Mouse (Mus musculus) gastrocnemius, postnatal 10 days (tissue): ENCODE data around the gene S100pbp. TPM values are rescaled to one million over a fixed set of nuclear protein-coding genes. Genes with fewer than 3 reads are reported as not detected.

Source experiments
- DNase-seq: peaks from one replicate; pipeline ENCODE4 v3.0.0; 2021; ENCODE audit warnings: mixed read lengths
- total RNA-seq, 2 experiments: library from RNA; stranded (reverse); gene quantifications; 2 replicates each; pipeline ENCODE4 v1.2.3; 2021

The S100pbp gene
- total RNA-seq, 2 experiments from 2014 or later, result 8.3 to 13.3 TPM

DNA sequence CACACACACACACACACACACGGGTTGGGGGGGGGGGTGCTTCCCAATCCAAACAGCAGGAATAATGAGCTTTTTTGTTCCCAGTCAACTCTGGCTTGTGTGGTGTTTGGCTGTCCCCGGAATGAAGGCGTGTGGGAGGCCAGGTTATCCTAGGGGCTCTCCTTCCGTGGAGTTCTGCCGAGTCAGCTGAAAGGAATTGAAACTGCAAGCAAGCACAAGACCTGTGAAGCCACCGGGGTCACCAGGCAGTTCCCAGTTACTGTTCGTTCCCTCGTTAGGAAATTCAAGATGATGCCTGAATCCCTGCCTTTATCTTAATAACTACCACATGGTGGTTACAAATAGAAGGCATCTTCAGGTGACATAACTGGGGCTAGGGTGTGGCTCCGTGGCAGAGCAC, 60.1 kb downstream of the S100pbp start:
- DNase-seq, result no peak

DNA sequence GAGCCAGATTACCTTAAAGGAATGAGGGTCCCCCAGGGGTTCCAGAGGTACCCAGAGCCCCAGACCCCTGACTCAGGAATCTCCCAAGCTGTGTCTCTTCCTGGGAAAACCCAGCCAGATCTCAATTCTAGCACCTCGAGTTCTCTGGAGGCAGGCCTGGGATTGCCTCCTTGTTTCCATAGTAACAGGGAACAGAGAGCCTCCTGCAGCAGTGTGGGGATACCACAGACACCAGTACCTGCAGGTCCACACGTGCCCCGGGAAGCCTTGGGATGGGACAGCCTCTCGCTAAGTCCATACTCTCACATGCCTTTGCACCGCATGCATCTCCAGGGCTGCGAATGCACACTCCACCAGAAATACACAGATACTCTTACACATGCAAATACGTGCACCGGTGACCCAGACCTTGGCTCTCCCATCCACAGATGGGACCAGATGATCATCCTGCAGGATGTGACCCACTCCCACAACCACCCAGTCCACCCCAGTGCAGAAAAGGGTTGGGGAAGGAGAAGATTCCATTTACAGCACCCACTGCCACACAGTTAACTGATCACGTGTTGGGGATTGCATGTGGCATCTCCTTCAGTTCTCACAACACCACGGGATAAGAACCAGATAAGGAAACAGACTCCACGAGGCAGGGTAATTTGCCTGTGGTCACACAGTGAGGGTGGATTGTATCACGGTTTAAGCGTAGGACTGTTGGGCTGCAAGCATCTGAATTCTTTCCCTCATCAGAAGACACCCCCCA, 60.8 kb downstream of the S100pbp start:
- DNase-seq, result no peak

DNA sequence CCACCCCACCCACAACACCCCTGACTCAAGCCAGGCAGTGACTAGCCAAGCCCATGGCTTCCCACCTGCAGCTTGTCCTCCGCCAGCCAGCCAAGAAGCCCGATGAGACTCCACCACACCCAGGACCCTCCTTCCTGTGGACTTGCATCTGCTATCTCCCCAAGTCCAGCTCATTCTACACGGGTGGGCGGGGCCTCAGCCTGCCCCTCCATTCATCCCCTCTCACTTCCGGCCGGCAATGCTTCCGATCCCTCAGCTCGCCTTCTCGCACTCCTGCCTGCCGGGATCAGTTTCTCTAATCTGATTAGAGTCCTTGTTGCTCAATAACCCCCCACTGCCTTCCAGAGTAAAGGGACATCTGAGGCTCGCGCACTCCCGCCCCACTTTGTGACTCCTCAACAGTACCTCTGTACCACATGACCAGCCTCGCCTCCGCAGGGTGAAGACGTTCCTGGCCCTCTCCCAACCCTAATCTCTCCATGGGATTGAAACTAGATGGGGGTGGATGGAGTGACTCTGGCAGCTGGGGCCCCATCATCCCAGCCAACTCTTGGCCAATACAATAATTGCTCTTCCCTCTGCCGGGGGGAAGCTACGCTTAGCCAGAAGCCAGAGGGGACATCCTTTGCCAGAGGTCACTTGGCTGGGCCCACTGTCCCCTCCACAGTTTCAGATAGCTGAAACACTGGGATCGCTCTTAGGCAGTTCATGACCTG, 63.6 kb downstream of the S100pbp start:
- no peak for DNase-seq

DNA sequence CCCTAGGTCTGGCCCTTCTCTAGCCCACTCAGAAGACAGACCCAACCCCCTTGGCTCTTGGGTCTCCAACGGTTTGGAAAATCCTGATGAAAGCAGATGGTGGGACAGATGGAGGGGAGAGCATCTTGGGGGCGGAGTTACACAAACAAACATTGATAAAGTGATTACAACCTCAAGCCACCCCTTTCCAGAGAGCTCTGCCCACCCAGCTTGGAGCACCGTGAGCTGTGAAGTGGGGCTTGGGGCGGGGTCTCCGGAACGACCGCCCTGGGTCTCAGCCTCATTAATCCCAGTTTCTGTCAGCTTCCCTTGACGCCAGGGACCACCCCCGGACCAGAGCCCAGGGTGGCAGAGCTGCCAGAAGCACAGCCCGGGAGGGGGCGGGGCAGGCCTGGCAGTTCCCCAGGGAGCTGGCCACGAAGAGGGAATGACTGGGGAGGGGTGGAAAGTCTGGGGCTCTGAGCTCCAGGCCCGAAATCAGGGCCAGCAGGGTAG, 64.8 kb downstream of the S100pbp start:
- no peak for DNase-seq

DNA sequence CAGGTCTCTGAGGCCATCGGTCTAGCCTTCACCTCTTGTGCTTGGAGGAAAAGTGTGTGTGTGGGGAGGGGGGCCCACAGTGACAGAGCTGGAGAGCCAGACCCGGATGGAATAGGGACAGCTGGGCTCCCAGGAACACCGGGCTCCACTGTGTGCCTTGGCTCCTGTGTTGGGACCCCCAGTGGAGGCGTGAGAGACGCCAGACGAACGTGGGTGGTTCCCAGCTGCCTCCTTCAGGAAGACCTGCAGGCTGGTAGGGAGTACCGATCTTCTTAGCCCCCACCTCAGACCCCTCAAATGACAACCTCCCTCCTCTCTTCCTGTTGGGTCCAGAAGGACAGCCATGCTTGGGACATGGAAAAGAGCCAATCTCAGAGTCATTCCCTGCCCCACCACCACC, 66.8 kb downstream of the S100pbp start:
- no peak for DNase-seq

DNA sequence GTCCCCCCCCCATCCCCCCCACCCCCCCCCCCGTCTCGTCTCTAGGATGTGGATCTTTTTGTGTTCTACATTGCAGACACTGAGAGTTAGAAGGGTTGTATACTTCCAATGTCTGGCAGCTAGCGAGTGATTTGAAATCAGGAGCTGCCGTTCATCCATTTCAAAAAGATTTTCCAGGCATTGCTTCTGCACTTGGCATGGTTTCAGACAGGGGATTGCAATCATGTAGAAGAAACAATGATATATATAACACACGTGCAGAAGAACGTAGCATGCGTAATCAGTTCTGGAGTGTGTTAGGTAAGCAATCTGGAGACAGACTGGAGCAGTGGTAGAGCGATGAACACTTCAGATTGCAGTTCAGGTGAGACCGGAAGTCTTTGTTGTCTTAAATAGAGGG, 67.4 kb downstream of the S100pbp start:
- no peak for DNase-seq

GRCm38 (mm10) chr4:129121569-129122086, 67.9 kb downstream of the S100pbp start, which contains the start of gene Hpca:
Gene Hpca, minus strand, starts transcription at chr4:129122036.
- DNase-seq, result no peak

DNA sequence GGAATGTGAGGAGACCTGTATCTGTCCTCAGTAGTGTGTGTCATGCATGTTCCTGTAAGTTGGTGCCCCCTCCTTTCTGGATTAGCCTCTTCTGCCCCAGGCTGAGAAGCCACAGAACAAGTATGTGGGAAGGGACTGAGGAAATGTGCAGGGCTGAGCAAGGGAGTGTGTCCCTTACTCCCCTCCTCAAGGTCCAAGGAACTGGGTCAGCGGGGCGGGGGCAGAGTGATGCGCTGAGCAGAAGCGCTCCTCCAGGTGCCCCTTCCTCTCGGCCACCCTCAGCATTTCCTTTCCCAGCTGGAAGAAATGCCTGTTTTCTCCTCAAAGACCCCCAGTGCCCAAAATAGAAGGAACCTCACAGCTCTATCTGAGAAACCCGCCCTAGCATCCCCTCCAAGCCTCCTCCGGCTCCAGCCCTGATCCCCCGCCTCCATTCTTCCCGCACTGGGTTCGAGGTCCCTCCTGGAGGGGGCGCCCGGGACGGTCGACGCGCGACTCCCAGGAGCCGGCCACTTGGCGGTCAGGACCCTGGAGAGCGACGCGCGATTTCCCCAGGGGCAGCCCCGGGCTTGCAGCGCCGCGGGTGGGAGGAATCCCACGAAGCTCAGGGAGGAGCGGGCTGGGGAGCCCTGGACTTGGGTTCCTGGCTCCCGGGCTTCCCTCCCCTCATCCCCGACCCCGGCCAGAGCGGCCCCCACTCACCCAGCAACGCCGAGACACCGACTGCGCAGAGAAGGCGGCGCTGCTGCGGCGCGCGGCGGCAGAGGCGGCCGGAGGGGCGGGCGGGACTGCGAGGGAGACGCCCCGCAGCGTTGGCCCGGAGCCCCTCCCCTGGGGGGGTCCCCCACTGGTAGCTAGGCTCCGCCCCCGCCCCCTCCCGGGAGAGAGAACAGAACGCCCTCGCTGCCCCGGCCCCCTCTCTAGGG, 68.7 kb downstream of the S100pbp start:
- peak; percentile 80 for DNase-seq

DNA sequence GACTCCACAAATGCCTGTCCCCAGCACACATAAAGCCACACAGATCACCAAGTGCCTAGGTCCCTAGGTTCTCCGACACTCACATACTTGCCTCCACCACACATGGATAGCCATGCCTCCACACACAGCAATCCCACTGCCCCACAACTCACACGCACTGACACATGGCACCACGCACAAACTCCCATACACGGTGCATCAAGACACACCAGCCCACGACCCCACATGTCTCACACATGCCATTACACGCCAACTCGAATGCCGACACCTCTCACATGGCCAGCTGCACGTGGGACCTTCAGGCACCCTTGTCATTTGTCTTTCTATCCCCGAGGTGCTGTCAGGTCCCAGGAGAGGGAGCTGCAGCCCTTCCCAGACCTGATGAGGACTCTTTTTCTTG, 69.8 kb downstream of the S100pbp start:
- DNase-seq, result no peak

DNA sequence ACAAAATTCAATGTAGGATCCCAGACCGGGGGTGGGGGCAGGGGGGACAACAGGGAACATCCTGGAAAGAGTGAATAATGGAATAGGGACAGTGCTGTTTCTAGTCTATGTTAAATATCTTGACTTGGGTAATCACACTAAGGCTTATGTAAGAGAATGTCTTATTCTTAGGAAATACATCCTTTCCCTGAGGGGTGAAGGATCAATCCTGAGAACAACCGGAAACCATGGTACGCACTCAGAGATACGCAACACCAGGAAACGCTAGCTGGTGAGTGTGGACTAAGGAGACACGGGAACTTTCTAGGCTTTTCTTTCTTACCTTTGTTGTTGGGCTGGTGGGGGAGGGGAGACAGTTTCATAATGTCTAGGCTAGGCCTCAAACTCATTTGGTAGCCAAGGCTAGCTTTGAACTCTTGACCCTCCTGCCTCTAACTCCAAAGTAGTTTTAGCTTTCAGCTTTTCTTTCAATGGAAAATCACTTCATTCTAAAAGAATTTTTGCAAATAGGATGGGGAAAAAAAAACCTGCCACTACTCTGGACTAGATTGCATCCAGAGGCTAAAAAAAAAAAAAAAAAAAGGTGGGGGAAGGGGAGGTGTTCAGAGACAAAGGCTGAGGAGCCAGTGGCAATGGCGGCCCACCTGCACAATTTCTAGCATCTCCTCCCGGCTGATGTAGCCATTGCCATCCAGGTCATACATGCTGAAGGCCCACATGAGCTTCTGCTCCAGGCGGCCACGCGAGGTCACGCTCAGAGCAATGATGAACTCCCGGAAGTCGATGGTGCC, 71.6 kb downstream of the S100pbp start:
- DNase-seq, result no peak

GRCm38 (mm10) chr4:129116703-129117102, 72.8 kb downstream of the S100pbp start:
- no peak for DNase-seq

DNA sequence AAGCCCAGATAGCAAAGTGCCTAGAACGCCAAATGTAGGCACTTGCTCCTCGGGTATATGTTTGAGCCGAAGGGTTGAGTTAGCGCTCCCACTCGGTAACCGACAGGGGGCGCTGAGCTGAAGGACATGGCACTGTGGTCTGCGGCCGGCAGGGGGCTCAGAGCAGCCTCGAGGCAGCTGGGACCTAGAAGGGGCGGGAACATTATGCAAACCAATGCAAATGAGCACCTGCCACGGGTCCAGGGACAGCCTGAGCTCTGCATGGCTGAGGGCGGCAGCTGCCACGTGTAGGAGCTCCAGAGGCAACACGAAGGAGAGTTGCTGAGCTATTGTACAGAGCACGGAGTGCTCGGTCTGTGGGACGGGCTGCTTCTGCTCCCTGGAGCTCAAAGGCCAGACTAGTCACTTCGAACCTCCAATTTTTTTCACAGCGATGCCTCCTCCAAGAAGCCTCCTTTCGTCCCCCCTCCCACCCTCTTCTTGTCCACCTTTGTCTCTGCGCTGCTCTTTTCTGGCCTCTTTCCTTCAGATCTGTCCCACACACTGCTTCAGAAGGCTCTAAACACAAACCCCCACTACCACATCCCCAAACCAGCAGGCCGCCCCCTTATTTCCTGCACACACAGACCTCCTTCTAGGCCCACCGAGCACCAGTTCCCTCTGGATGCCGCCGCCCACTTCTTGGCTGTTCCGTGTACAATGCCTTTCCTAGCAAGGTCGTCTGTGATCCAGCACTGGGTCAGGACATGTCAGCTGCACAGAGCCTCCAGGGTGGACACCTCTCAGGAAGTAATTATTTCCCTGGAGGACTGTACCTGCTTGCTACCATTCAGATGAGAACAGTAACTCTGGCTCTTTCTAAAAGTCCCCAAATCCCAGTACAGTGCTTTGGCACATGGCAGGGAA, 76.2 kb downstream of the S100pbp start:
- peak; percentile 76 for DNase-seq

DNA sequence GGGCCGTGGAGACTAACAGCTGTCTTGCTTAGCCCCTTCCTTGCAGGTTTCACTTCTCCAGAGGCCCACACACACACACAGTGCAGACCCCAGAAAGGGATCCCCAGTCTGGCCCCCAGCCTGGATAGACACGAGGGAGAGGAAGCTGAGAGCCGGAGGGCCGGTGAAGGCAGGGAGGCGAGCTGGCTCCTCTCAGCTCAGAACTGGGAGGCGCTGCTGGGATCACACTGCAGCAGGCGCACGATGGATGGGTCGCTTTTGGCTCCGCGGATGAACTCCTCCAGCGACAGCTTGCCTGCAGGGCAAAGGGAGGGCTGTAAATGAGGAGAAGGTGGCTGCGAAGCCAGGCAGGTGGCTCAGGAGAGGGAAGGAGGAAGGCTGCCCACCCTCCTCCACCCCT, 77.3 kb downstream of the S100pbp start:
- no peak for DNase-seq

GRCm38 (mm10) chr4:129111350-129111749, 78.2 kb downstream of the S100pbp start:
- DNase-seq, result no peak

DNA sequence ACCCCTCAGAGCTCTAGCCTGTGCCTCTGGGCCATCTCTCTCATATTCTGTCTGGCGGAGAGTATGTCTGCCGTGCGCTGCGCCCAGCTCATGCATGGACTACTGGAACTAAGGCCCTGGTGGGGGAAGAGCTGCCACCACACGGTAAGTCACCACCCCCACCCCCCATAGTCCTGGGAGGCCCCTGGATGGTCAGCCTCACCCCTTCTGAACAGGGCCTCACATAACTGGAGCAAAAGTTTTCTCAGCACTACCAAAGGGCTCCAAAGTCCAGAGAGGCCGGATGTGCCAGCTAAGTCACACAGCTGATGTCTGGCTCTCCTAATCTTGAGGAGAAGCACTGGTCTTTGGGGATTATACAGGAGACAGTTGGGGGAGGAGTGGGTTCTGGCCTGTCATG, 78.7 kb downstream of the S100pbp start:
- no peak for DNase-seq

GRCm38 (mm10) chr4:129108624-129109023, 80.9 kb downstream of the S100pbp start:
- no peak for DNase-seq

DNA sequence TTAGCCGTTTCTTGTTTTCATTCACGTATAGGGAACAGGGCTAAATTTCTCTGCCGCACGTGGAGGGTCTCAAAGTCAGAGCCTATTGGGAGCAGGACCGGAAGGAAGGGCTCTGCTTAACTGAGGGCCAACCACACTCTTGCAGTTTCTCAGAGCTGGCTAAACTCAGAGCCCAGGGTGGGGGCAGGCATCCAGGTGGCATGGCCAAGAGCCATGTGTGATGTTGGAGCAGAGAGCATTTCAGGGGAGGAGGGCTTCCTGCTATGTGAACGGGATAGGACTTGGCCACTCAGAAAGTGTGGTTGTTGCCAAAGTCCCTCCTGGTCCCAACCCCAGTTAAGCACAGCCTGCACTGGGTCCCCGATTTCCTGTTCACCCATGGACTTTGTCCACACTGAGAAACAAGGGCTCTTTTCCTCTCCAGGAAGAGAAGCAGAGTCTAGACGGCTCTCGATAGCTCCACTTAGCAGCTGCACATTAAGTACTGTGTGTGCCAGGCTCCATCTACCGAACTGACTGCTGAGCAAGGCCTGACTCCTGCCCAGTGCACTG, 82.1 kb downstream of the S100pbp start:
- no peak for DNase-seq

DNA sequence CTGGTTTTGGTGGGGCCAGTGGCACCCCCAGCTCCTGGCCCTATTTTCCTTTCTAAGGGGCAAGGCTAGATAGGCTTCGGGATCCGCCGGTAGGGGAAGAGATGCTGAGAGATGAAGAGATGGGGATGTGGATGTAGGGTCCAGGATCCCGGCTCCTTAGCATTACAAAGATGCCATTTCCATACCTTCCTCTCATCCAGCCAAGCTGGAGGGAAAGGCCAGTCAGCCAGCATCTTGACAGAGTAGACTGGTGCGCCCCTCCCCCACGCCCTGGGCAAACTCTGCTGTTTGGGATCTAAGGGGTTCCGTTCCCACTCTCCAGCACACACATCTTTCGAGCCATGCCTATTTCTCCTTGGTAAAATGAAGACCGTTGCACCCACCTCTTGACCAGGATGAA, 83.5 kb downstream of the S100pbp start:
- DNase-seq, result no peak

GRCm38 (mm10) chr4:129105356-129105755, 84.2 kb downstream of the S100pbp start, which contains the start of gene Tmem54:
Gene Tmem54, plus strand, starts transcription at chr4:129105548.
- DNase-seq, result no peak
